Mouse (Mus musculus) urinary bladder, adult 2 months (tissue): ENCODE measurements around the gene Maea. TPM values are rescaled to one million over a fixed set of nuclear protein-coding genes. Genes with fewer than 3 reads are reported as not detected.
"Not testable (repeated sequence)": the region's sequence is repeated elsewhere in the genome, so short reads cannot be mapped to it uniquely, and the experiment has no call there.

Source experiments
- DNase-seq: peaks from one replicate; pipeline ENCODE4 v3.0.0; 2022; ENCODE audit warnings: low spot score
- polyA plus RNA-seq: library from polyadenylated mRNA; depleted of rRNA; stranded (reverse); fragments of >200 nt; gene quantifications from 2 replicates; pipeline ENCODE4 v1.2.3, GENCODE M21; 2012; rRNA removed

The Maea gene
- polyA plus RNA-seq: 134 and 160 TPM in 2 replicates

DNA sequence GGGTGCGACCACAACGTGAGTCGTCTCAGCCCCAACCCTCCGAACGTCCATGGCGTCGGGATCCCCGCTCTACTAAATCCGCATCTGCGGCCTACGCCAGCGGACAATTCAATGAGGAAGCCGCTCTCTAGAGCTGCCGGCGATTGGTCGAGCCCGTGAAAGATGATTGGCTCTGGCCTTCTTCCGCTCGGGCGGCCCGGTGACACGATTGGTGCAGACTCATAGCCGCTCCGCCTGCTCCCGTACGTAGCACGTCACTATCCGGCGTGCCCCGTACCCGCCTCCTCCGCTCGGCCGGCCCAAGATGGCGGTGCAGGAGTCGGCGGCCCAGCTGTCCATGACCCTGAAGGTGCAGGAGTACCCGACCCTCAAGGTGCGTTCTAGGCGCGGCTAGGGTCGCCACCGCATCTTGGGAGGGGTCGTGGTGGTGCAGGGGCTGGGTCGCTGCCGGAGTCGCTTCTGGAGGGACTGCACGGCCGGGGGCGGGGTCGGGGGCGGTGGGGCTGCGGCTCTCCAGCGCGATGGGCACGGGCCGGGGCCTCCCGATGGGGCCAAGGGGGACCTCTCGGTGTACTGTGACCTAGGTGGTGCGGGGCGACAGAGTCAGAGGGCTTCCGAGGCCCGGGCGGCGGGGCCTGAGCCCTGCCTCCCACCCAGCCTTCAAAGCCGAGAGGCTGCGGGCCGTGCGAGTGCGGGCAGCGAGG is at the start of gene Maea:
Gene Maea, plus strand, starts transcription at position 237 of the 704 bp plus-strand sequence.
- peak; percentile 91 for DNase-seq

DNA sequence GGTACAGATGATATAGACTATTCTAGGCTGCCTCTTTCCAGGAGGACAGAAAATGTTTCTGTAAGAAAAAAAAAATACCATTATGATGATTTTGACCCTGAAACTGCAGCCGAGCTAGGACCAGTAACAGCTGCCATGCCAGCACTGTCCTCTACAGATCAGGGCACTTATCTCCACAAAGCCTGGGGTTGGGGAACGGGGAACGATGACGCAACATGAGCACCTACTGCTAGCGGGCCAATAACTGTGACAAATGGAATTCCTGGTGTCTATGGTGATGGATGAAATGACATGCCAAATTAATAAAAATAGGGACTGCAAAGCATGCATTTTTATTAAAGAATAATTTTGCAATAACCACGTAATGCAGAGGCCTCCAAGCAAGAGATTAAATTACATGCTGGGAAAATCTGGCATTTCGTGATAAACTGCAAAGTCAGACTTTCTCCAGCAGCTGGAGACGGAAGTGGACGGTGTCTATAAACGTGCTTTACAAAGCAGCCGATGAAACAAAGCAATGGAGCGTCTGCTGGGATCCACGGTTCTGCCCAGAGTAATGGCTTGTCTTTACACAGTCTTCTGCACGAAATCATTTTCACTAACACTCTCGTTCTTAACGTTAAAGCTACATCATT is 41.4 kb upstream of the Maea start:
- DNase-seq: no peak

DNA sequence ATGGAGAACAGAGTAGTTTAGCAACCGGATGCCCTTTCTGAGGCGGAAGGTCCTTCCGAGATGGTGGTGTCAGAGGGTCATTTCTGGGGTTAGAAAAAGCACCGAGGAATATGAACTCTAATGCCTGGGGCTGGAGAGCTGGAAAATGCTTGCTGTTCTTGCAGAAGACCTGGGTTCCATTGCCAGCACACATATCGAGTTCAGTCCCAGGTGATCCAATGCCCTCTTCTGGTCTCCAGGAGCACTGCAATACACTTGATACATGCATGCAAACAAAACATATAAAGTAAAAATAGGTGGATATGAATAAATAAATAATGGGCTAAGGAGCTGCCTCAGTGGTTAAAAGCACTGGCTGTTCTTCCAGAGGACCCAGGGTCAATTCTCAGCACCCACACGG is 38.1 kb upstream of the Maea start:
- no peak for DNase-seq

DNA sequence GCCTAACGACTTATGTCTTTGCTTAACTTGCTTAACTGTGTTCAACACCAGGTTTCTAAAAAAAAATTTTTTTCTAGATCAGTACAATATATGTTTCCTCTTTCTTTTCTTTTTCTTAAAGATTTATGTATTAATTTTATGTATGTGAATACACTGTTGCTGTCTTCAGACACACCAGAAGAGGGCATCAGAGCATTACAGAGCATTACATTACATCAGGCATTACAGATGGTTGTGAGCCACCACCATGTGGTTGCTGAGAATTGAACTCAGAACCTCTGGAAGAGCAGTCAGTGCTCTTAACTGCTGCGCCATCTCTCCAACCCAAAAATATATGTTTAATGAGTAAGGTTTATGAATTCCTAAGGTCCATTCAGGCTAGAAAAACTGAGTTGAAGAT is 33.5 kb upstream of the Maea start:
- no peak for DNase-seq

GRCm38 (mm10) chr5:33310704-33311462 is 24.4 kb upstream of the Maea start:
- no peak for DNase-seq

DNA sequence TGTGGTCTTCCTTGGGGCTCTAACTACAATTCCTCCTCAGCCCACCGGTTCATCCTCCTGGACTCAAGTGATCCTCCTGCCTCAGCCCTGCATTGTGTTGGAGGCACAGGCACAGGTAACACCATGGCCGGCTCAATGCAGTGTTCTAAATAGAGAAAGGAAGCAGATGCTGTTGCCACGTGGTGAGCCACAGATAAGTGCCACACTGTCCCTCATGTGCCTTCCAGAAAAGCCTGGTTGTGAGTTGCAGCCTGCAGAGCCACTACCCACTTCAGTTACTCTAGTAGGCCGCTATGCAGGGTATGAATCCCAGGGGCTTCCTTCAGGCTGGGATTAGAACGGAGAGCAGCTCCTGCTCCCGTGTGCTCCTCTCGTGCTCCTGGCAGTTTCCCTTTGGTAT is 23.1 kb upstream of the Maea start:
- no peak for DNase-seq

GRCm38 (mm10) chr5:33324491-33324890 is 10.8 kb upstream of the Maea start:
- DNase-seq: no peak

GRCm38 (mm10) chr5:33334381-33335272 is 682 bp upstream of the Maea start:
- DNase-seq: no peak

GRCm38 (mm10) chr5:33335977-33336360 is 660 bp downstream of the Maea start:
- DNase-seq: peak; percentile 36

GRCm38 (mm10) chr5:33337206-33337605 is 1.9 kb downstream of the Maea start:
- no peak for DNase-seq

DNA sequence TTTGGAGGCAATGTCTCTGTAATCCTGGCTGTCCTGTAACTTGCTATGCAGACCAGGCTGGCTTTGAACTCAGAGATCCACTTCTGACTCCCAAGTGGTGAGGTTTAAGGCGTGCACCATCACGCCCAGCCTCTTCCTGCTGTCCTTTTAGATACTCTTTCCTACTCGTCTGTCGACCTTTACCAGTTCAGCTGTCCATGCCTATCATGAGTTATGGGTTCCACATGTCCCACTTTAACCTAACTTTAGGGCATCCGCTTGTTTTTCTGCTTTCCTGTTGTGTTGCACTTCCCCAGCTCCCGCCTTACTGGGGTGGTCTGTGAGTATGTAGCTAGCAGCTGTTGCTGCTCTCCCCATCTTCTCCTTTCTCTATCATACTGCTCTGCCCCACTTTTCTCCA is 5.9 kb downstream of the Maea start:
- no peak for DNase-seq

- DNase-seq: not testable (repeated sequence)
Observed at GRCm38 (mm10) chr5:33342248-33342647, 6.9 kb downstream of the Maea start.

- DNase-seq: no peak
Observed at GRCm38 (mm10) chr5:33342821-33343220, 7.5 kb downstream of the Maea start.

GRCm38 (mm10) chr5:33343571-33343970 is 8.3 kb downstream of the Maea start:
- DNase-seq: no peak

DNA sequence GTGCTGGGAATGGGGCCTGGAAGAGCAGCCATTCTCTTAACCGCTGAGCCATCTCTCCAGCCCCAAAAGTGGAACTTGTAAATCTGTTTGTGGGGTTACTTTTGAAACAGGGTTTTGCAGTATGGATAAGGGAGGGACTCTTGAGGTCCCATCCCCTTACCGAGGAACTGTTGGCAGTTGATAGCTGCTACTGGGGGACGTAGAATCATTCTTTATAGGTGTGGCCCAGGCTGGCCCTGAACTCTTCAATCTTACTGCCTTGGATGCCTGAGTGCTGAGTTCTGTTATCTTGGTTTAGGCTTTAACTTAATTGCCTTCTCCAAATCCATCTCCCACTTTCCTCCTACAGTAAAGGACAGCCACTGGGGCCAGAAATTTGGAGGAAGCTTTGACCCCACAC is 8.8 kb downstream of the Maea start:
- DNase-seq: no peak

DNA sequence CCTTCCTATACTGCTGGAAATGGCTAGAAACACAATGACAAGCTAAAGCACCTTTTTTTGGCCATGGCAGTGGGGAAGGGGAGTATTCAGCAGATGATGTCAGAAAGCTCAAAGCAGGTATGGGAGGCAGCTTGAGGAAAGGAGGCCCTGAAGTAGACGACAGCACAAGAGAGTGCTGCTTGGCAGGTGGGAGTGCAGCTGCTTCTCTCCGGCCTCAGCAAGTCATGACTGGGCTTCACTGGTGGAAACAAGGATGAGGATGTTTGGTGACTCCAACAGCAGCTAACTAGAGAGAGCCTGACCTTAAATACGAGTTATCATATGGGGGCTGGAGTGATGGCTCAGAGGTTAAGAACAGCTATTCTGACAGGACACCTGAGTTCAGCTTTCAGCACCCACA is 12.3 kb downstream of the Maea start:
- DNase-seq: no peak

GRCm38 (mm10) chr5:33349205-33349604 is 13.9 kb downstream of the Maea start:
- DNase-seq: no peak

DNA sequence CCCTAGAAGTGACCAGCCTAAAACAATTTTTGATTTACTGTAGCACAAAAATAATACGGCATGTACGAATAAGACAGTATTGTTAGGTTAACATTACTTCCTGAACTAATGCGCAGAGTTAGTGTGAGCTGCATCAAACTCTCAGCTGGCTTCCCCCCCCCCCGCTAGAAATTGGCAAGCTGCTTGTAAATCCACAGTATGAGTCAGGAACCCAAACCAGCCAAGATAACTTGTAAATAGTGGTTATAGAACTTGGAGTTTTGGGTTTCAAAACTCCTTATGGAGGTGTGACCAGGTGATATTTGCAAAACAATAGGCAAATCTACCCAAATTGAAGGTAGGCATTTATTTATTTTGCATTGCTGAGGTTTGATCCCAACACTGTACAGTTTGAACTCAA is 14.4 kb downstream of the Maea start:
- no peak for DNase-seq

- no peak for DNase-seq
Observed at GRCm38 (mm10) chr5:33351556-33352272, 16.4 kb downstream of the Maea start.

DNA sequence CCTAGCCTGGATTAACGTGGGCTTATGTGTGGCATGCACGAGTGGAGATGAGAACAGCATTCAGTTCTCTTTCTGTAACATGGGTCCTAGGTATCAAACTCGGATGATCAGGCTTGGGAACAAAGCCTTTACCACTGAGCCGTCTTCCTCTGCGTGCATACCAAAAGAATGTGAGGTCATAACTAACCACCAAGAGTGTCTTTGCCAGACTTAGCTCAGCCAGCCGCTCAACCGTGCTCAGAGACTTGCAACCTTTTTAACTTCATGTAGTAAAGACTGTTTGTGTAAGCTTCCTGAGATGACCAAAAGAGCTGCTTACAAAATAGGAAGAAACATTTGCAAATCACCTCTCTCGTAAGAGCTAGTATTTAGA is 16.9 kb downstream of the Maea start:
- DNase-seq: no peak

GRCm38 (mm10) chr5:33353011-33353410 is 17.7 kb downstream of the Maea start:
- DNase-seq: no peak
